7 mouse cellular contexts compared by ENCODE assay signal in the genomic region with DNA sequence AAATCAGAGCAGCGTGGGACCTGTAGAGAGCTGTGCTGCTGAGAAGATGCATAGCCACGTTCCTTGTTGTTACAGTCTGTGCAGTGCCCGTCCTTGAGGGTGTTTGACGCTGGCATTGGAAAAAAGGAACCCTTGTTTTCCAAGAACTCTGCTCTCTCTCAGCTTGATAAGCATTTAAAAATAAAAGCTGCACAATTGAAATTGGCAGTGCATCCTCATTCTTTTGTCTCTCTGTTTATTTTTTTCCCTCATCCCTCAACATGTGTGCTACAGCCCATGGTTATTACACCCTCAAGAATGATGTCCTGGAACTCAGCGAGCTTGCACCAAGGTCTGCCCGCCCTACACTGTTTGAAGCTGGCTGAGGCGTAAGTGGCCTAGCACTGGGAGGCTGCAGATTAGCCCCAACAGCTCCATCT.
A peak's percentile ranks its signal among the peaks of the same experiment; 100 is the strongest.
DNase-seq lines count a peak whose midpoint lies in the region; ATAC-seq and TF ChIP-seq lines count a peak whose summit lies in the region.

No protein-coding gene starts in this region.

- H3K36me3 ChIP-seq in lung, embryonic 14.5 days (ENCODE audit: insufficient read depth): 0 out of 2 replicates have a peak, but pooled peaks cover 4% of the 10 kb centered on the region
- H3K36me3 ChIP-seq in limb, embryonic 12.5 days: no peaks in the 10 kb centered on the region

- peak; percentile 58 for DNase-seq in lung, embryonic 14.5 days
- DNase-seq in lung, adult 2 months: no peak
- DNase-seq in cerebellum, postnatal 36 days: peak; percentile 23 to 33
- DNase-seq in heart, adult 8-10 months (ENCODE audit: low spot score): peak; percentile 66
- no peak for DNase-seq in T-cell, adult 2 months (ENCODE audit: low spot score)
- DNase-seq in thymus, postnatal 36 days: no peak

- H3K9me3 ChIP-seq in lung, embryonic 14.5 days (ENCODE audit: low read depth, low read length): no peaks in the 10 kb centered on the region
- H3K9me3 ChIP-seq in limb, embryonic 12.5 days: no peaks in the 10 kb centered on the region

- peaks cover 41% of the 10 kb centered on the region for H3K4me1 ChIP-seq in lung, embryonic 14.5 days (ENCODE audit: insufficient read depth)
- H3K4me1 ChIP-seq in lung, adult 2 months (ENCODE audit: control insufficient read depth, insufficient read depth, low read length): peaks cover 20% of the 10 kb centered on the region
- H3K4me1 ChIP-seq in limb, embryonic 12.5 days (replicated peaks): peaks cover 65% of the 10 kb centered on the region

- TF ChIP-seq CTCF in lung, embryonic 14.5 days (IDR thresholded peaks at IDR 0.05; ENCODE audit: low read depth): no peak
- no peak for TF ChIP-seq CTCF in lung, adult 2 months (IDR thresholded peaks at IDR 0.05; ENCODE audit: insufficient read depth, low read length)

- no peak overlapping the region for H3K4me3 ChIP-seq in lung, embryonic 14.5 days (ENCODE audit: low read depth, low read length)
- no peak overlapping the region for H3K4me3 ChIP-seq in lung, adult 2 months (replicated peaks; ENCODE audit: extremely low read depth, low read depth, low read length)
- H3K4me3 ChIP-seq in limb, embryonic 12.5 days (replicated peaks): no peak overlapping the region

- H3K27me3 ChIP-seq in lung, embryonic 14.5 days (ENCODE audit: insufficient read depth, low read length): no peaks in the 10 kb centered on the region
- no peaks in the 10 kb centered on the region for H3K27me3 ChIP-seq in limb, embryonic 12.5 days

- H3K9ac ChIP-seq in lung, embryonic 14.5 days: no peak overlapping the region
- no peak overlapping the region for H3K9ac ChIP-seq in limb, embryonic 12.5 days (replicated peaks)

- H3K4me2 ChIP-seq in lung, embryonic 14.5 days: no peak overlapping the region
- no peak overlapping the region for H3K4me2 ChIP-seq in limb, embryonic 12.5 days

- no peak for ATAC-seq in lung, embryonic 14.5 days (ENCODE audit: insufficient read depth)
- no peak for ATAC-seq in limb, embryonic 12.5 days (ENCODE audit: insufficient number of reproducible peaks, insufficient read depth, low FRiP score, low TSS enrichment, low read depth)

- H3K27ac ChIP-seq in lung, embryonic 14.5 days (ENCODE audit: low read depth): peak overlapping the region; percentile 91
- peak overlapping the region; percentile 91 for H3K27ac ChIP-seq in limb, embryonic 12.5 days

- no peak for TF ChIP-seq POLR2A in lung, adult 2 months (IDR thresholded peaks at IDR 0.05; ENCODE audit: borderline replicate concordance, extremely low read depth, low read depth, low read length)

- WGBS in lung, embryonic 14.5 days: 38% methylated on average over 7 of the region's 7 CpGs
- 27% methylated on average over 7 of the region's 7 CpGs for WGBS in lung, adult 2 months
- 52% methylated on average over 7 of the region's 7 CpGs for WGBS in limb, embryonic 12.5 days

Comparison
In these comparisons a context has a peak if more than half of its experiments do, and no peak if none do; other contexts are left out.
1. DNase-seq: peak in lung, embryonic 14.5 days (single experiment), cerebellum, postnatal 36 days (2 of 2) and heart, adult 8-10 months (single experiment); none in lung, adult 2 months (single experiment), T-cell, adult 2 months (single experiment) and thymus, postnatal 36 days (0 of 2).